Mouse (Mus musculus): ENCODE results near the gene Nuak2.

- no peak for TF ChIP-seq POLR2A (IDR thresholded peaks at IDR 0.05; ENCODE audit: control insufficient read depth, low read depth, low read length)
- TF ChIP-seq CTCF (IDR thresholded peaks at IDR 0.05; ENCODE audit: control insufficient read depth, insufficient read depth, insufficient replicate concordance, low read depth, low read length), result no peak
These were observed 13.5 kb upstream of the Nuak2 start for GRCm38 (mm10) chr1:132302341-132302866.

Data from testis, adult 2 months (tissue).